Mouse (Mus musculus): Measurements from ENCODE around the gene Thop1. TPM values are rescaled to one million over a fixed set of nuclear protein-coding genes. Genes with fewer than 3 reads are reported as not detected.

Thop1 gene
- polyA plus RNA-seq, 1 experiment from 2014 or later = 56.9 TPM

- Histone ChIP-seq H3K4me3 (replicated peaks) (no peak overlapping the region), H3K36me3 (peaks cover 4% of the 10 kb centered on the region; the same call in 1 of the 2 replicates), H3K4me2 (no peak overlapping the region), H3K9ac (no peak overlapping the region), H3K4me1 (0 out of 2 replicates have a peak, but pooled peaks cover 3% of the 10 kb centered on the region), H3K27ac (no peak overlapping the region), H3K27me3 (replicated peaks) (no peaks in the 10 kb centered on the region), H3K9me3 (no peaks in the 10 kb centered on the region)
- no peak for ATAC-seq (ENCODE audit: insufficient read depth, low FRiP score, low read depth)
- WGBS = 46% methylated on average over 2 of the region's 2 CpGs
Measured at GRCm38 (mm10) chr10:81087021-81087420, 17.2 kb downstream of the Thop1 start.

- H3K36me3 ChIP-seq = no peaks in the 10 kb centered on the region
- no peak overlapping the region for H3K9ac ChIP-seq
- no peak for ATAC-seq (ENCODE audit: insufficient read depth, low FRiP score, low read depth)
- no peak overlapping the region for H3K27ac ChIP-seq
- no peak overlapping the region for H3K4me3 ChIP-seq (replicated peaks)
- 0 out of 2 replicates have a peak, but pooled peaks cover 3% of the 10 kb centered on the region for H3K4me1 ChIP-seq
- WGBS = 51% methylated on average over 2 of the region's 2 CpGs
- H3K4me2 ChIP-seq = no peak overlapping the region
- H3K9me3 ChIP-seq = no peaks in the 10 kb centered on the region
- H3K27me3 ChIP-seq (replicated peaks) = no peaks in the 10 kb centered on the region
Measured at GRCm38 (mm10) chr10:81089216-81089615, 19.4 kb downstream of the Thop1 start.

GRCm38 (mm10) chr10:81090621-81091020 is 20.8 kb downstream of the Thop1 start:
- WGBS = 65% methylated on average over 7 of the region's 7 CpGs
- no peak for ATAC-seq (ENCODE audit: insufficient read depth, low FRiP score, low read depth)
- H3K27ac ChIP-seq = no peak overlapping the region
- H3K9ac ChIP-seq = no peak overlapping the region
- 0 out of 2 replicates have a peak, but pooled peaks cover 3% of the 10 kb centered on the region for H3K4me1 ChIP-seq
- no peaks in the 10 kb centered on the region for H3K36me3 ChIP-seq
- no peak overlapping the region for H3K4me2 ChIP-seq
- no peaks in the 10 kb centered on the region for H3K9me3 ChIP-seq
- no peaks in the 10 kb centered on the region for H3K27me3 ChIP-seq (replicated peaks)
- H3K4me3 ChIP-seq (replicated peaks) = no peak overlapping the region

- Histone ChIP-seq H3K27me3 (replicated peaks) (no peaks in the 10 kb centered on the region), H3K27ac (no peak overlapping the region), H3K9ac (no peak overlapping the region), H3K9me3 (no peaks in the 10 kb centered on the region), H3K36me3 (no peaks in the 10 kb centered on the region), H3K4me3 (replicated peaks) (no peak overlapping the region), H3K4me2 (no peak overlapping the region), H3K4me1 (0 out of 2 replicates have a peak, but pooled peaks cover 3% of the 10 kb centered on the region)
- WGBS = 43% methylated on average over 22 of the region's 22 CpGs
- ATAC-seq (ENCODE audit: insufficient read depth, low FRiP score, low read depth) = peak; percentile 67; the same call in 1 of the 2 replicates
Measured at GRCm38 (mm10) chr10:81092465-81093250, 22.8 kb downstream of the Thop1 start.

- WGBS = 51% methylated on average over 9 of the region's 9 CpGs
- ATAC-seq (ENCODE audit: insufficient read depth, low FRiP score, low read depth) = peak; percentile 73
Measured at GRCm38 (mm10) chr10:81094931-81095678, 25.3 kb downstream of the Thop1 start.

GRCm38 (mm10) chr10:81105565-81106112 is 35.8 kb downstream of the Thop1 start, which contains the start of gene Map2k2:
TSS of gene Map2k2 (plus strand) at chr10:81105915.
- H3K4me3 ChIP-seq (replicated peaks) = peak within 1 kb of the TSS; percentile 77

More at GRCm38 (mm10) chr10:81094931-81095678, 25.3 kb downstream of the Thop1 start:
- Histone ChIP-seq H3K27me3 (replicated peaks) (no peaks in the 10 kb centered on the region), H3K36me3 (no peaks in the 10 kb centered on the region), H3K27ac (no peak overlapping the region), H3K4me1 (0 out of 2 replicates have a peak, but pooled peaks cover 3% of the 10 kb centered on the region), H3K9ac (no peak overlapping the region), H3K9me3 (no peaks in the 10 kb centered on the region), H3K4me3 (replicated peaks) (no peak overlapping the region), H3K4me2 (no peak overlapping the region)

GRCm38 (mm10) chr10:81106113-81106721 is 36.4 kb downstream of the Thop1 start:
- H3K27ac ChIP-seq = peak overlapping the region; percentile 100
- ATAC-seq (ENCODE audit: insufficient read depth, low FRiP score, low read depth) = peak; percentile 89
- under 1% methylated on average over 35 of the region's 35 CpGs for WGBS
- H3K9ac ChIP-seq = peak overlapping the region; percentile 99
- peak overlapping the region; percentile 77 for H3K4me3 ChIP-seq (replicated peaks)
- peak overlapping the region; percentile 87 for H3K4me2 ChIP-seq
- H3K4me1 ChIP-seq = peaks cover 14% of the 10 kb centered on the region
- H3K27me3 ChIP-seq (replicated peaks) = no peaks in the 10 kb centered on the region
- H3K36me3 ChIP-seq = peaks cover 28% of the 10 kb centered on the region
- no peaks in the 10 kb centered on the region for H3K9me3 ChIP-seq

More at GRCm38 (mm10) chr10:81105565-81106112, 35.8 kb downstream of the Thop1 start, which contains the start of gene Map2k2:
- H3K4me2 ChIP-seq = peak within 1 kb of the TSS; percentile 87
- peaks cover 23% of the 10 kb centered on the region for H3K36me3 ChIP-seq
- WGBS = under 1% methylated on average over 56 of the region's 56 CpGs
- peak within 1 kb of the TSS; percentile 100 for H3K27ac ChIP-seq
- peak within 1 kb of the TSS; percentile 99 for H3K9ac ChIP-seq
- peak; percentile 93 for ATAC-seq (ENCODE audit: insufficient read depth, low FRiP score, low read depth)
- H3K27me3 ChIP-seq (replicated peaks) = no peaks in the 10 kb centered on the region
- H3K9me3 ChIP-seq = no peaks in the 10 kb centered on the region
- peaks cover 14% of the 10 kb centered on the region for H3K4me1 ChIP-seq

GRCm38 (mm10) chr10:81112946-81113345 is 43.1 kb downstream of the Thop1 start:
- Histone ChIP-seq H3K36me3 (peaks cover 73% of the 10 kb centered on the region), H3K4me1 (no peaks in the 10 kb centered on the region), H3K27ac (no peak overlapping the region), H3K4me2 (no peak overlapping the region), H3K4me3 (replicated peaks) (no peak overlapping the region), H3K9ac (no peak overlapping the region), H3K9me3 (no peaks in the 10 kb centered on the region), H3K27me3 (replicated peaks) (no peaks in the 10 kb centered on the region)
- 94% methylated on average over 6 of the region's 6 CpGs for WGBS
- no peak for ATAC-seq (ENCODE audit: insufficient read depth, low FRiP score, low read depth)

GRCm38 (mm10) chr10:81119625-81120024 is 49.8 kb downstream of the Thop1 start:
- H3K27ac ChIP-seq = no peak overlapping the region
- no peaks in the 10 kb centered on the region for H3K4me1 ChIP-seq
- H3K9ac ChIP-seq = no peak overlapping the region
- H3K4me2 ChIP-seq = no peak overlapping the region
- H3K27me3 ChIP-seq (replicated peaks) = no peaks in the 10 kb centered on the region
- 92% methylated on average over 10 of the region's 10 CpGs for WGBS
- peaks cover 78% of the 10 kb centered on the region for H3K36me3 ChIP-seq
- H3K4me3 ChIP-seq (replicated peaks) = no peak overlapping the region
- H3K9me3 ChIP-seq = no peaks in the 10 kb centered on the region
- ATAC-seq (ENCODE audit: insufficient read depth, low FRiP score, low read depth) = no peak

GRCm38 (mm10) chr10:81120650-81121049 is 50.8 kb downstream of the Thop1 start:
- H3K27ac ChIP-seq = no peak overlapping the region
- H3K4me2 ChIP-seq = no peak overlapping the region
- H3K4me1 ChIP-seq = no peaks in the 10 kb centered on the region
- no peaks in the 10 kb centered on the region for H3K9me3 ChIP-seq
- no peak for ATAC-seq (ENCODE audit: insufficient read depth, low FRiP score, low read depth)
- H3K36me3 ChIP-seq = peaks cover 69% of the 10 kb centered on the region
- H3K4me3 ChIP-seq (replicated peaks) = no peak overlapping the region
- 88% methylated on average over 7 of the region's 7 CpGs for WGBS
- H3K9ac ChIP-seq = no peak overlapping the region
- H3K27me3 ChIP-seq (replicated peaks) = no peaks in the 10 kb centered on the region

- Histone ChIP-seq H3K36me3 (peaks cover 53% of the 10 kb centered on the region), H3K9me3 (no peaks in the 10 kb centered on the region), H3K4me3 (replicated peaks) (no peak overlapping the region), H3K27me3 (replicated peaks) (no peaks in the 10 kb centered on the region), H3K4me2 (no peak overlapping the region), H3K9ac (no peak overlapping the region), H3K4me1 (no peaks in the 10 kb centered on the region), H3K27ac (no peak overlapping the region)
- WGBS = 74% methylated on average over 2 of the region's 2 CpGs
- no peak for ATAC-seq (ENCODE audit: insufficient read depth, low FRiP score, low read depth)
Measured at GRCm38 (mm10) chr10:81122889-81123288, 53.1 kb downstream of the Thop1 start.
